Mouse (Mus musculus) embryo, embryonic 10.5 days (tissue): Measurements from ENCODE around the gene Tes3-ps.
A peak's percentile ranks its signal among the peaks of the same experiment; 100 is the strongest.

Experiments
- DNase-seq: peaks from one replicate; pipeline ENCODE4 v3.0.0-alpha.2; 2015; ENCODE audit warnings: low spot score

Tes3-ps gene

DNA sequence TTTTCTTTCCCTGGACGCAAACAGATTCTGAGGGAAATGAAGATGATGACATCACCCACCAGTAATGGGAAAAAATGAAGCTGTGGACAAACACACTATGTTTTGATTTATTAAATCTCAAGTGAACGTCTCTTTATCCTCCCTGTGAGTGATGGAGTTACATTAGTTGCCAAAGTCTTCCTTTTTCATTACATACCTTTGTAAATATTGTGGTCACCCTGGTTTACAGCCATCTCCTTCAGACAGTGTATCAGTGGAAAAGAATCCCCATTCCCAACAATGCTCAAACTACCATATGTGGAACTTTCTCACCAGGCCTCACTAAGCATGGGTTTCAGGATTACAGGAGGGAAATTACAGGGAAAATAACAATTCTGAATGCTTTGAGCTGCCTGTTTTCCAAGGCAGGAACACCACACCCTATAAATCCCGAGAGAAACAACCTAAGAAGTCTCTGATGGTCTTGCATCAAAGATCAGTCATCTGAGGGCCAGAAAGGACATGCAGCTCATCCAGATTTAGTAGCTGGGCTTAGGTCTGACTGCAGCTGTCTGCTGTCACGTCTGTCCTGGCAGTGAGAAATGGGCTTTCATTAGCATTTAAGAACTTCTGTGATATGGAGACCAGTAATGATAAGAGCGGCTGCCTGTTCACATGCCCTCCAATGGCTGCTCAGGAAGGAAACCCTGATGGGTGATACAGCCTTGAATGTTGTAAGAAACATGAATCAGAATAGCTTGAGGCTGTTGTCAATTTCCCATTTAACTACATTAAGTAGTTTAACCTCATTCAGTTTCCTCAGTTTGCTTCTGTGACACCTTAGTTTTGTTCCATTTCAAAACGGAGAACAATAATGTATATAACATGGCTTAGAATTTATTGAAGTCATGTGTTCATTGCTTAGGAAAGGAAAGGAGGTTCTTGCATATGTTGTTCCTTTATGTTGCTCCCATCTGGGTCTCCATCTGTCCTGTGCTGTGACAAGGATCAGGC is at the start of gene Tes3-ps:
Gene Tes3-ps (plus strand): TSS at position 943 of the 993 bp plus-strand sequence.
- DNase-seq = no peak

DNA sequence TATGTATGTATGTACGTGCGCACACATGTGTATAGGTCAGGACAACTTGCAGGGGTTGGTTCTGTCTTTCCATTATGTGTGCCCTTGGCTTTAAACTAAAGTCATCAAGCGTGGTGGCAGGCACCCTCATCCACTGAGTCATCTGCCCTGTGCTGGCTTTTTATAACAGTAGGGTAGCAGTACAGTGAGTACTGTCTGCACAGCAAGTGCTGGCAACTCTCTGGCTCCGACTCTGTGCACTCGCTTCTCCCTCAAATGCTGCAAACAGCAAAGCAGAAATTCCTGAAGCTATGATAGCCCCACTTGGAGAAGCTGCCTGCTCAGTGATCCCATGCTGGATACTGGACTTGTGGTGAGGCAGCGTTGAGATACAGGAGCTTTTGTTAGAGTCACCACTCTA is 48.7 kb upstream of the Tes3-ps start:
- no peak for DNase-seq

DNA sequence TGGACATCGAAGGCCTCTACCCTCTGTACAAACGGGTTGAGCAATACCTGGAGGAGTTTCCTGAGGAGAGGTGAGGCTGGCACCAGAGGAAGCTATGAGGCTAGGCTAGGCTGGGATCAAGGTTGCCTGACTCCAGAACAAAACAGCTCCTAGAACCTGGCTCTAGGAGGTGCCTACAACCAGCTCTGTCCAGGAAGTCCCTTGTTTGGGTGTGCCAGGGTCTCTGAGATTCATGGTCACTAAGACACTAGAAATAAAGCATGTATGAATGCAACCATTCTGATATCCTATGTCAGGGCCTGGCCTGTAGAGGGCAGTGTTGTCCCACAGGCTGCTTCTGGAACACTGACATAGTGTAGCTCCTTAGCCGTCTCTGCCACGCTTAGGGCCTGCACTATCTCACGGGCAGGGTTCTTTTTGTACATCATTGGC is 43.8 kb upstream of the Tes3-ps start:
- peak; percentile 86 for DNase-seq

DNA sequence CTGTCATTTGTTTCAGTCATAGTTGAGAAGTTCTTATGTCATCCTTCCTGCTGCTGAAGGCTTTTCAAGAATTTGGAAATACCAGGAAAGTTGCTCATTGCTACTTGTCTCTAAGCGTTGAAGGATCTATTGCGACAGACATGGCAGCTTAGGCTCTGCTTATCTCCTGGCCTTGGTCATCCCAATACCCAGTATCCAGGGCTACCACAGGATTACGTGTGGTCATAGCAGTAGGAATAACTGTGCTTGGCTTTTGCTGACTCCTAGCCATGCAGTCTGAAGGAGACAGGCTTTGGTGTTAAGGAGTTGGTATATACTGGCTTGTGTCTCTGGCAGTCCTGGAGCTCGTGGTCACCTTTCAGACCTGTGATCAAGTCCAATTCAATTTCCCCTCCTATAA is 32.8 kb upstream of the Tes3-ps start:
- DNase-seq = no peak

DNA sequence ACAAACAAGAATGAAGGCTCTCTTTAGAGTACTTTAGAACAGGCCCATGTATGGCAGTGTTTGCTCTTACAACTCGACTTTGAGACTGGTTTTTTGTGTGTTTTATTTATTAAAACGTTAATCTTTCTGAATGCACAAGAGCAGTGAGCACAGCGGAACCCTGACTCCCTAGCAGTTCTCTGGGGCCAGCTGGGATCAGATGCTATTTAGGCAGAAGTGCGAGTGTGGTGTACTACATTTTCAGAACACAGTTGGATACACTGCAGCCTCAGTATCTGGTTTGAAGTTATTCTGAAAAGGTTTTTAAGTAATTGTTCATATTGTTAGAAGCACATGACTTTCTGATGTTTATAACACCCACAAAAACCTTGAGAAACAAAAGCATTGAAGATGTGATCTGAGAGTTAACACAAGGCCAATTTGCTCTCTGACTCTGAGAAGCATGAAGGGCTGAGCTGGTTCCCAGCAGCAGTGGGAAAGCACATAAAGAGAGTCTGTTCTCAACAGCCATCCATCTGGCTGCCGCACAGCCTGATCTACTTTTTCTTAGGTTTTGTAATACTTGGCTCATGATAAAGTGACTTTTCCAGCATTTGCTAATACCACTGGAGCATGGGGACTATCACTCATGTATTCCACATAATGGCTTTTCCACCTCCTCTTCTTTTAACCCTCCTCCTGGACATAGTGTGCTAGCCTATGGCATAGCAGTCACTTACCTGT is 32.3 kb upstream of the Tes3-ps start:
- DNase-seq = no peak

DNA sequence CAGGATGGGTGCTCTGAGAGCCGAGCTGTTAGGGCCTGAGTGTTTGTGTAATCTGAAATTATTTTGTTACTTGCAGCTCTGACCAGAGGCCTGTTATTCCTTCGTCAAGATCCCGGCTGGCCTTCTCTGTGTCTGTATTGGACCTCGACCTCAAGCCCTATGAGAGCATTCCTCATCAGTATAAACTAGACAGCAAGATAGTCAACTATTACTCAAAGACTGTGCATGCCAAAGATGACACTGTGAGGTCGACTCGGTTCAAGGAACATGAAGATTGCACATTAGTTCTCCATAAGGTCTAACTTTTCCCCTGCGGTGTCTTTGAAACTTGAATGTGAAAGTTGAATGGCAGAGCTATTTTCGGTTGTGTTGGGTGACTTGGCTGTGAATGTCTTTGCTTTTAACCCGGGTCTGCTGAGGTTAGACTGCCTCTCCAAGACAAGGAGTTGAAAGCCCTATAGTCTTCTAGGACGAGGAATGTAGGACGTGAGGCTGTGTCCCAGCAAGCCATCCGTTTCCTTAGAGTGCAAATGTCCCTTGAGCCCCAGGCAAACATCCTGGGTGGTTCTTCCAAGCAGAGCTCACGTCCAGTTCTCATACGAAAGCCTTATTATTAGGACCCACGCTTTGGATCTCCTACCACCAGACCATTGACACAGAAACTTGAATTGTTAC is 31.5 kb upstream of the Tes3-ps start:
- no peak for DNase-seq

DNA sequence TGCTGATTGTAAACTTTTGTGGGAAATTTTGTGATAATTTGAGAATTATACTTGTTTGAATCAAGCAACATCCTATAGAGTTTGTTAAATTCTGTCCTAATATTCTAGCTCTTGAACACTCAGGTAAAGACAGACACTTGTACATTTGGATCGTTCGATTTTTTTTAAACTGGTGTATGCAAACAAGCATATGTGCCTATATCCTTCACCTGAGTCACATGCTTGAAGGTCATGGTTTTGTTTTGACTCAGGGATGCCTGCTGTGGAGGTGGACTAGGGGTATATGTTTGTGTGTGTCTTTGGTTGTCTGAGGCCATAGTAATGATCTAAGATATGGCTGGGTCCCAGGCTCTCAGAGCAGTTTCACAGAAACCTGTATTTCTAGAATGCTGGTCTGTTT is 30.2 kb upstream of the Tes3-ps start:
- DNase-seq = no peak

DNA sequence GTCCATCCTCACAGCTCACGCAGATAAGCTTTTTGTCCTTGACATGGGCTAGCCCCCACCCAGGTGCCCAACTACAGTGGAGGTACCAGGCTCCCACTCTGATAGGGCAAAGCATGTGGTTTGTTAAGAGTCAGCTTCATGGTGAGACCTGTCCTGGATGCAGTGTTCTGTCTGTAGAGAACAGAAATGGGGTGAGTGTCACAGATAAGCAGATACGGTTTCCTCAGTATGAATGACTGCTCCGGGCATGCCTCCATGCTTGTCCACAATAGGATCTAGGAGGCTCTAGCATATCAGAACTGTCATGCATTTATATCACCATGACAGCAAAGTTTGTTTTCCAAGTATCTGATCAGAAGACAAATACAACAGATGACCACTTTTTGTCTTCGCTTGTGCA is 27.2 kb upstream of the Tes3-ps start:
- DNase-seq = no peak

DNA sequence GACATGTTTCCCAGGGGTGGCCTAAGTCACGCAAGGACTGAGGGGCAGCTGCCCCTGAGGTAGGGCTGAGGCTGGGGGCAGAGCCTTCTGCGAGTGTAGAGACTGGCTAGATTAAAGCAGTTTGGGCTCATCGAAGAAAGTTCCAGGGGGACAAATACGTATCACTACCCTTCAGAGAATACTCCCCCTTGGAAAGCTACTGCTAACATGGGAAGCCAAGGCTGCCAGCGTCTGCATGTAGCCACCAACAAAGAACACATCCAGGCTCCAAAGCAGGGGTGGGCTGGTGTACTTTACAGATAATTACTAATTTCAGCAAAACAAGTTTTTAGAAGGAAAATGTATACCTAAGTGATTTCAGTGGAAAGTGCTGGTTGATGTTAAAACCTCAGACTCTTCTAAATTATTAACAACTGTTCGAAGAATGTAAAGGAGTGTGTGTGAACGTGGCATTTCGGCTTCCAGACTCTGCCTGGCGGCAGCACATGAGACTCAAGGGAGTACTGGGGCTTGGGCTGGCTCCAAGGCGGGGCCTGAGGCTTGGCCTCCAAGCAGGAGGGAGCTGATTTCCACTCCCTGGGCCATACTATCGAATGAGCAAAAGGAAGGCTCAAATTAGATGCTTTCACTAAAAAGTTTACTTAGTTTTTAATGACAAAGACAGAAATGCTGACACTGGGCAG is 26.6 kb upstream of the Tes3-ps start:
- no peak for DNase-seq

DNA sequence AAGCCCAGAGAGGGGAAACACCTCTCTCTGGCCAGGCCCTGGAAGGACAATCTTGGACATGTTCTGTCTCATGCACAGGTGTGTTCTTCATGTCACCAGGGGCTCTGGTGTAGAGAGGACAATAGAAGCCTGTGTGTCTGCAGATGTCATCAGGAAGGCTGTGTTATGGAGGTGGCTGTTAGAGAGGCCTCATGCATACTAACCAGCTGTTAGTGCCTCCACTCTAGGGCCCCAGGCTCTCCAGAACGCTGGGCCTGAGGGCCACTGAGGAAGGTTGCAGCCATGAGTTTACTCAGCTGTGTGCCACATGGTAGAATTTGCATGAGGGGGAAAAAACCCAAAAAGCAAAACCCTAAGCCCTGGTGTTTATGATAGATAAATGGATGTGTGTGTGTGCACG is 25.5 kb upstream of the Tes3-ps start:
- peak; percentile 19 for DNase-seq

DNA sequence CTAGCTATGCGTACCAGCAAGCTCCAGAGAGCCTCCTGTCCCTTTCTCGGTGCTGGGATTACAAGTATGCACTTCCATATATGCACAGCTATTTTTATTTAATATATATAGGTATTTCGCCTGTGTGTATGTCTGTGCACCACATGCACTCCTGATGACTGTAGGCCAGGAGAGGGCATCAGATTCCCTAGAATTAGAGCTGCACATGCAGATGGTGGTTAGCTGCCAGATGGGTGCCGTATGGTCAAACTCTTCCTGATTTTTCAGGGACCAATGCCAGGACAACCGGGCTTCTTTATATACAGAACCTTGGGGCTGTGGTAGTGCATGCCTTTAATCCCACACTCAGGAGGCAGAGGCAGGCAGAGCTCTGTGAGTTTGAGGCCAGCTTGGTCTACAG is 24.1 kb upstream of the Tes3-ps start:
- DNase-seq = no peak

DNA sequence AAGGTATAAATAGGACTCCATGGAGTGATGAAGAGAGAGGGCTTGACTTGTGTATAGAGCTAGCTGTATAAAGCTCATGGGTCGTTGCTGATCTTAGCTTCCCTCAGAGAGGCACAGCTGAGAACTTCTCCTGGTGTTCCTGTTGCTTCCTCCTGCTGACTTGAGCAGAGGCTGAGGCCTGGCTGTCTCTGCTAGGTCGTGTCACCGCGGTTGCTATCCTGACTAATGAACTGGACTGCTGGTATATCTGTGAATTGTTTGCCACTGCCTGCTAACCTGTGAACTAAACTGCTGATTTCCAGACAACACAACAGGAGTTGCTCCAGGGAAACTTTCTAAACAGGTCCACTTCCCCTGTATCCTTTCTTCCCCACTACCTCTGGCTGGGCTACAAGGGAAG is 22.8 kb upstream of the Tes3-ps start:
- no peak for DNase-seq

DNA sequence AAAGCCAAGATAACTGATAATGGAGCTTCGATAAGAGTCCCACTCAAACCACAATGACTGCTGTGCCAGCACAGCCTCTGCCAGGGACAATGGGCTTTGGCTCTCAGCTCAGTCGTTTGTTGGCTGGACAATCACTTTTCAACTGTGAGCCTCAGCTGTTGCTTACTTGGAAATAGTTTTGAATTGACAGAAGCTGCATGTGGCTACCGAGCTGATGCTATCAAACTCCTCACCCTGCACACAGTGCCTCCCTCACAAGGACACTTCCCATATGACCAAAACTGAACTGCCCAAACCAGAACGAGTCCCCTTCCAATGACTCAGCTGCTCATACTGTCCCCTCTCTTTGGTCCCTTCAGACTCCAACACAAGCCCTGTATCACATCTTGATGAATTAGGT is 22.3 kb upstream of the Tes3-ps start:
- no peak for DNase-seq

DNA sequence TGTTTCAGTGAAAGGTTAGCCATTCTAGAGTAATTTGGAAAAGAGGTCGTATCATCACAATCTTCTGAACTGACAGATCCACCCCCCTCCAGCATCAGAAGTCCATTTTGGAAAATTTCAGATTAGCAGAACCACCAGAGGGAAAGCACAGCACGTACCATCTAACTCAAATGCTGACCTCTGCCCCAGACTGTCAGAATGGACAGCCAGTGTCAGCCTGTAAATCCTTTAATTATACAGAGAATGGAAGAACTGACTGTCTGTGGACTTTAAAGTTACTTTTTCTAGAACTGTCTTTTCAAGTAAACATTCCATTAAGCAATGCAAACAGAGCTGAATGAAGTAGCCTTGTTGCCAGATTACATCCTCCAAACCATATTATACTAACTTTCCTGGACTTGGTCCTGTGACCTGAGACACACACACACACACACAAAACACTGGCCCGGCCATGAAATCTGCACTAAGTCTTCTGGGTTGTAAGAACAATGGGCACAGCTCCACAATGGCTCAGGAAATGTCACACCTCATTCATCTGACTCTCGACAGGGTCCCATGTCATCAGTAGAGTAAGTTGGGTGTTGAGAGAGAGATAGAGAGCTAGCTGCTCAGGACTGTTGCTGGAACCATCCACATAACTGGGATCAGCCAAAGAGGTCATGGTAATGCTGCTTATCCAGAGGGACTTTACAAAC is 21.0 kb upstream of the Tes3-ps start:
- no peak for DNase-seq

DNA sequence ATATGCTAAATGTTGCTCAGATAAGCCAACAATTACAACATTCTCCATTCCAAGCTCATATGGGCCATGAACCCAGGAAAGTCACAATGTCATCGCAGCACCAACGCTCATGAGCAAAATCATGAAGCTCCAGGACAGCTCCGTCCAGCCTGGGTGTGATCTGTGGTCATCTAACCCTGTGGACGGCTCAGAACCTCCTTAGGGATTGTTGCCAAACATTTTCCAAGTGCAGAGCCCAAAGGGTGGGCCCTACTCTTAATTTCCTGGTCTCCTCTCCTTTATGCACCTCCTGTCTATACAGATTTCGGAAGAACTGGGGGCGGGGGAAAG is 20.5 kb upstream of the Tes3-ps start:
- DNase-seq = no peak

DNA sequence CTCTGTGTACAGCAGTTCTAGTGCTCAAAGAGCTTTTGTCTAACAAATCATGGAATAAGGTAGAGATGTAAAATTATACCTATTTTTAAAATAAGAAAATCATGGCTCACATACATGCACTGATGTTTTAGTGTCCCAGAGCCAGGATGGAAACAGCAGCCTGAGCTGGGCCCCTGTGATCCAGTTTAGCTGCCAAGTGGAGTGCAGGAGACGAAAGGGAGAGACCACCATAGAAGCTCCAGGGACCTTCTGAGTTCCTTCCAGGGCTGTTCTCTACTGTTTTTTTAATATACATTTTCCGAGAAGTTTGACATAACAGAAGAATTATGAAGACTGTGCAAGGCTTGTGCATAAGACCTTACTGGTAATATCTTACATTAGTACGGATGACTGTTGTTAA is 15.2 kb upstream of the Tes3-ps start:
- no peak for DNase-seq

DNA sequence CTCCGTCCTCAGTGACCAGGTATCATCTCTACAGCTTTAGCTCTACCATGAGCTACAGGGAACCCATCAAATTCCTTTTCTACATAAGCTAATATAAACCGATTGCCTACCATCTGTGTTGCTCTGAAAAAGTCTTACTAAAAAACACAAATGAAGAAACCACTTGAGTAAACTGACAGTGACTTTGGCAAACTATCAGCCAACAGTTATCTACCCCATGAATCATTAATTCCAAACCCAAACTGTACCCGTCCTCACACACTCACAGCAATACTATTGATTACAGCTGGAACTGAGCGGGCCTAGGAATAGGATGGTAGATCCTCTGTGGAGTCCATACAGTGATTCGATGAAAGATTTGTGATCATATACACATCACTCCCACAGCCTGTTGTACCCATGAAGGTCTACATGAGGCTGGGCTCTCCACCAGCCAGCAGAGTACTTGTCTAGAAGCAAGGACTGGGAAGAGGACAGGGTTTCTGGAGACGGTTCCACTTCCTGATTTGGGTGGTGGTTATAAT is 14.2 kb upstream of the Tes3-ps start:
- no peak for DNase-seq

DNA sequence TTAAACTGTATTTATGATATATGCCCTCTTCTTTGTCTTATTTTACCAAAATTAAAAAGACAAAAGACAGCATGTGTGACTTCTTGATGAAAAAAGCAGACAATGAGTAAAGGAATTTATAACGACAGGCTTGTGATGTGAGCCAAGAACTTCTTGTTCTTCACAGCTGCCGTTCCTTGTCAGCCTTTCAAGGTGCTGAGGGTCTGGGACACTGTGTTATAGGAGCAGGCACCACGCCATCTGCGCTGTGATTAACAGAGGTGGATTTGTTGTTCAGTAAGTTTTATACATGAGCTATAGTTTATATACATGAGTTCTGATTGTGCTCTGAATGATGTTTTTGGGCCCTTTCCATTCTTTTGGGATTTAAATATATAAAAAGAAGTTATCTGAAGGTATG is 13.7 kb upstream of the Tes3-ps start:
- DNase-seq = no peak

DNA sequence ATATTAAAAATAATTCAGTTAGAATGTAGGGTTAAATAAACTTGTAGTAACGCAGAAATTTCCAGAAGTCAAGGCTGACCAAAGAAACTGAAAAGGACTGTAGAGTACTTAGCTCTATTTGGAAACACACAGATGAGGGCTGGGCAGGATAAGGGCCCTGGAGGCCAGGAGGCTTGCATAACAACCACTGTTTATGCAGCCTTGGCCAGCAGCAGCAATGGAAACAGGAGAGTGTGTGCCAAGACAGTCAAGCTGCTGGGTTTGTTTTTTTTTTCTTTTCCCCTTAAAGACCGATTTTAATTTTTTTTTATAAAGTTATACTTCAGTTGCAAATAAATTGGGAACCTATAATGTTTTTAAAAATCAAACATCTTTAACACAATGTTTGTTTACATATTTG is 13.1 kb upstream of the Tes3-ps start:
- no peak for DNase-seq

DNA sequence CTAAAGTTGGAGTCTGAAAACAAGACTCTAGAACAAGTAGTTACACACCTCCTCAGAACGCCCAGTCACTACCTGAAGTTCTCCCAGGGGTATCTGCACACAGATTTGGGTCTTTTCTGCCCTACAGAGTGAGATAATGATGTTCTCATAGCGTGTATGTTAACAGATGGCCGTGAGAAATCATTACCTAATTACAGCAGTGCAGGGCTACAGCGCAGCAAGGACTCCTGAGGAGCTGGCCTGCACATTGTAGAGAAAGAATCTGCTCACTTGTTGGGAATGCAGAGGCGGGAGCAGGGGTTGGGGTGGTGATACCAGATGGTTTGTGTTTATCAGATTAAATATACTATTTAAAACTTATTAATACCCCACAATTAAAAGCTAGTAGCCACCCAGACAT is 12.6 kb upstream of the Tes3-ps start:
- no peak for DNase-seq

DNA sequence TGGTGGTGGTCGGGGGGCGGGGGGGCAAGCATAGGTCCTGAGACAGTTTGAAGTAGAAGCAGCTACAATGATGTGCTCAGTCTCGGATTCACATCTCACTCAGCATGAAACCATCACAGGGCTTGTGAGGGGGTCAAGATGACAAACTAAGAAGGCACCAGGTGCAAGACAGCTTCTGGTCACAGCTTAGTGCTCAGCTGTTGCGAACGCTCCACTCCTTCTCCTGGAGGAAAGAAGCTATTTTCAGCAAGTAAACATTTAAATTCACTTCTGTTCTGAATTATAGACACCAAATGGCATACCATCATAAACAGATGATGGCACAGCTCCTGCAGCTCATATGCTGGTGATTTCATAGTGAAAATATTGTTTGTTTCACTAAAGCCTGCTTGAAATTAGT is 7.7 kb upstream of the Tes3-ps start:
- DNase-seq = no peak
